Comparison of ENCODE assay signal across 13 mouse cellular contexts in genomic region chr2:153424557-153424956, GRCm38 (mm10).
DNase-seq lines count a peak whose midpoint lies in the region; ATAC-seq lines count a peak whose summit lies in the region.
"Had no signal": no experiment of that assay in that cellular context is flagged by ENCODE, and none has a peak within 500 bp of the region (broad histone marks: within the 10 kb centered on the region; RNA-seq: fewer than 3 reads in every experiment).

No protein-coding gene starts in this region.

- H3K27ac ChIP-seq in heart, embryonic 12.5 days (ENCODE audit: poor library complexity, severe bottlenecking): peak overlapping the region; percentile 10; the same call in 1 of the 2 replicates
- no peak overlapping the region for H3K27ac ChIP-seq in limb, embryonic 12.5 days
- no peak overlapping the region for H3K27ac ChIP-seq in limb, embryonic 10.5 days
- 0 out of 2 replicates have a peak overlapping the region, but pooled peaks have one; percentile 83 for H3K27ac ChIP-seq in embryonic facial prominence, embryonic 10.5 days (replicated peaks)
- H3K27ac ChIP-seq in limb, embryonic 13.5 days: no peak overlapping the region
- H3K27ac ChIP-seq: liver, embryonic 15.5 days had no signal

- H3K9ac ChIP-seq in heart, embryonic 12.5 days: no peak overlapping the region
- 0 out of 2 replicates have a peak overlapping the region, but pooled peaks have one; percentile 8 for H3K9ac ChIP-seq in limb, embryonic 12.5 days (replicated peaks)
- H3K9ac ChIP-seq in limb, embryonic 13.5 days: peak overlapping the region; percentile 25; the same call in 1 of the 2 replicates
- H3K9ac ChIP-seq: liver, embryonic 15.5 days; midbrain, embryonic 12.5 days had no signal

- H3K36me3 ChIP-seq in heart, embryonic 12.5 days: peaks cover 49% of the 10 kb centered on the region
- peaks cover 57% of the 10 kb centered on the region for H3K36me3 ChIP-seq in limb, embryonic 12.5 days
- H3K36me3 ChIP-seq in limb, embryonic 10.5 days: peaks cover 77% of the 10 kb centered on the region
- peaks cover 84% of the 10 kb centered on the region for H3K36me3 ChIP-seq in embryonic facial prominence, embryonic 10.5 days (replicated peaks)
- H3K36me3 ChIP-seq in limb, embryonic 13.5 days: peaks cover 65% of the 10 kb centered on the region

- H3K4me1 ChIP-seq in heart, embryonic 12.5 days (replicated peaks): peaks cover 77% of the 10 kb centered on the region
- H3K4me1 ChIP-seq in limb, embryonic 12.5 days (replicated peaks): peaks cover 26% of the 10 kb centered on the region
- peaks cover 50% of the 10 kb centered on the region for H3K4me1 ChIP-seq in limb, embryonic 10.5 days
- H3K4me1 ChIP-seq in embryonic facial prominence, embryonic 10.5 days: peaks cover 74% of the 10 kb centered on the region
- peaks cover 31% of the 10 kb centered on the region for H3K4me1 ChIP-seq in limb, embryonic 13.5 days

- 70% methylated on average over 8 of the region's 8 CpGs for WGBS in heart, embryonic 12.5 days
- WGBS in limb, embryonic 12.5 days: 81% methylated on average over 8 of the region's 8 CpGs
- 87% methylated on average over 8 of the region's 8 CpGs for WGBS in limb, embryonic 10.5 days
- WGBS in embryonic facial prominence, embryonic 10.5 days: 81% methylated on average over 8 of the region's 8 CpGs
- WGBS in limb, embryonic 13.5 days: 81% methylated on average over 8 of the region's 8 CpGs

- H3K27me3 ChIP-seq in heart, embryonic 12.5 days (replicated peaks): no peaks in the 10 kb centered on the region
- H3K27me3 ChIP-seq in limb, embryonic 12.5 days: no peaks in the 10 kb centered on the region
- H3K27me3 ChIP-seq in limb, embryonic 10.5 days (ENCODE audit: low read depth, poor library complexity, severe bottlenecking): no peaks in the 10 kb centered on the region
- H3K27me3 ChIP-seq in embryonic facial prominence, embryonic 10.5 days (replicated peaks; ENCODE audit: low read depth, poor library complexity, severe bottlenecking): no peaks in the 10 kb centered on the region
- H3K27me3 ChIP-seq in limb, embryonic 13.5 days: no peaks in the 10 kb centered on the region
- H3K27me3 ChIP-seq: liver, embryonic 15.5 days; midbrain, embryonic 12.5 days had no signal

- no peak overlapping the region for H3K4me2 ChIP-seq in heart, embryonic 12.5 days
- no peak overlapping the region for H3K4me2 ChIP-seq in limb, embryonic 12.5 days
- H3K4me2 ChIP-seq in limb, embryonic 13.5 days (replicated peaks): no peak overlapping the region
- H3K4me2 ChIP-seq: liver, embryonic 15.5 days; midbrain, embryonic 12.5 days had no signal

- H3K9me3 ChIP-seq in heart, embryonic 12.5 days (replicated peaks): no peaks in the 10 kb centered on the region
- H3K9me3 ChIP-seq in limb, embryonic 12.5 days: no peaks in the 10 kb centered on the region
- H3K9me3 ChIP-seq in limb, embryonic 10.5 days (replicated peaks): no peaks in the 10 kb centered on the region
- no peaks in the 10 kb centered on the region for H3K9me3 ChIP-seq in embryonic facial prominence, embryonic 10.5 days
- no peaks in the 10 kb centered on the region for H3K9me3 ChIP-seq in limb, embryonic 13.5 days
- H3K9me3 ChIP-seq: liver, embryonic 15.5 days; midbrain, embryonic 12.5 days had no signal

- ATAC-seq in heart, embryonic 12.5 days (ENCODE audit: insufficient number of reproducible peaks, low FRiP score): no peak
- no peak for ATAC-seq in limb, embryonic 12.5 days (ENCODE audit: insufficient number of reproducible peaks, insufficient read depth, low FRiP score, low TSS enrichment, low read depth)
- no peak for ATAC-seq in limb, embryonic 13.5 days (ENCODE audit: low FRiP score, low read depth)
- ATAC-seq in megakaryocyte-erythroid progenitor cell, adult 5-6 weeks (replicated peaks; ENCODE audit: low FRiP score, low TSS enrichment, poor library complexity, severe bottlenecking): no peak

- H3K4me3 ChIP-seq in heart, embryonic 12.5 days: no peak overlapping the region
- H3K4me3 ChIP-seq in limb, embryonic 12.5 days (replicated peaks): no peak overlapping the region
- no peak overlapping the region for H3K4me3 ChIP-seq in limb, embryonic 10.5 days
- H3K4me3 ChIP-seq in embryonic facial prominence, embryonic 10.5 days: no peak overlapping the region
- no peak overlapping the region for H3K4me3 ChIP-seq in limb, embryonic 13.5 days
- H3K4me3 ChIP-seq: liver, embryonic 15.5 days; midbrain, embryonic 12.5 days had no signal

- DNase-seq in heart, postnatal 25 days (ENCODE audit: low spot score): no peak
- DNase-seq in limb, embryonic 10.5 days (ENCODE audit: low spot score): no peak
- DNase-seq in embryonic facial prominence, embryonic 10.5 days (ENCODE audit: low spot score): no peak
- no peak for DNase-seq in adrenal gland, postnatal 25 days
- DNase-seq: cerebellum, adult 18-20 months; heart, adult 18-20 months; kidney, adult 18-20 months had no signal

- intact Hi-C loops in heart, postnatal 25 days (cut with DNase I): no loop called here

Comparison
In these comparisons a context has a peak if more than half of its experiments do, and no peak if none do; other contexts are left out.
1. H3K27ac ChIP-seq: peak in heart, embryonic 12.5 days (single experiment) and embryonic facial prominence, embryonic 10.5 days (single experiment); none in limb, embryonic 12.5 days (single experiment), limb, embryonic 10.5 days (single experiment) and limb, embryonic 13.5 days (single experiment).